Mouse (Mus musculus) mouse trophoblast stem cell (cell line): Measurements from ENCODE around the gene Frmd7.

Source experiments
- in situ Hi-C, 2 experiments: fragments of 300-500 bp; cut with MseI, MboI; formaldehyde crosslinking; loops; 2 replicates in 1 of 2; 3 replicates in 1 of 2; pipeline ENCODE4 v1.15.1; 2025

Gene Frmd7

DNA sequence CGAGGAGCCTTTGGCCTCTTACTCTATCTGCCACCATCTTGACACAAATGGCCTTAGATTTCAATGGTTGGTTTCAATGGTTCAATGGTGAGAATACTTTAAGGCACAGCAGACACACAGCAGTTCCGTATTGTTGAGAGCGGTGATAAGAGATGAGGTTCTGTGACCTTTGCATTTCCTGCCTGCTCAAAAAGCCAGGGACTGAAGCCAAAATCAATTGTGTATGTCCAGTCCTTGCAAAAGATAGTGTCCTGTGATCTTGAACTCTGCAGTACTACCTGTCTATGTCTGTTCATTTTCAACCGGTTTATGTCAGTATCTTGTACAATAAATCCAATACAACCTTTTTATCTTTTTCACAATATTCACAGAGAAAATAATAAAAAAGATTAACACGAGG, 77.8 kb downstream of the Frmd7 start:
- in situ Hi-C loops = no loop called here

DNA sequence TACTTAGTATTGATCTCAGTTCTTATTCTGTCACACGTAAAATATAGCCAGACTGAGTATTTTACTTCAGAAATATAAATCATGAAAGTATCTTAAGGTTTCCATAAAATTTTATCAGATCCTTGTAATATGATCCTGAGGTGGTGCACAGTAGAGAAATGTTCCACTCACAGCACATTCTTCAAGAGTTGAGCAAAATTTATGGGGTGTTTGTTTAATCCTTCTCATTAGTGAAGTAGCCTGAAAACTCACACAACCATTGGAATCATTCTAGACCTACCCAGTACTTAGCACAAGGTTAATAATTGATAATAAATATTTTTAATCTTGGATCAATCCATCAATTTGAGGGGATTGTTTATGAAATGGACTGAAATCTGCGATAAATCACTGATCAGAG, 78.7 kb downstream of the Frmd7 start:
- in situ Hi-C loops = no loop called here

DNA sequence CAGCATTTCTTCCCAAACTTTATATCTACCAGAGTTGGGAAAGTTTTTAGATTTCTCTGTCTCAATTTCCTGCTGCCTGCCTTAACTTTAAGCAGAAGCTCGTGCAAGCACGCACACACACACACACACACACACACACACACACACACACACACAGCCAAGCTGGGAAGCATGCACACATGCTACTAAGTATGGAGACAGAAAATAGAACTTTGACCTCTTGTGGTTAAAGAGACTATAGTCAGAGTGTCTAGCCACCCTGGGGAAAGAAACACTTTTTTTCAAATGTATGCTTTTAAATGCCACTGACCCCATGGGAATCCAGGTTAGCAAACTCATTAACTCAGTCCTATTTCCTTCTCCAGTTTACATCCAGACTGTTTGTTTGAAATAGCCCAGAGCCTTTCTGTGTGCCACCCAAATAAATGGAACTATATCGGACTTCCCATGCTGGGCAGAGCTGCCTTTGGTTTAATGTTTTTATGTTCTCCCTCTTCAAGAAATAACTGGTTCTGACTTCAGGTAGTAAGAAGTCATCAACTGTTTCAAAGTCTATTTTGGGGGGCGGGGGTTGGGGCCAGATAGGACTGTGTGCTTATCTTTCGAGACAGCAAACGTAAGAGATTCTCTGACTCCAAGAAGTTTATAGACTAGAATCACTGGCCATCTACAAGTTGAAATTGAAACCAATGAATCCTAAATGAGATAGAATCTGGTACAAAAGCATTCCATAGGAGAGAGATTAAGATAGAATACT, 91.9 kb downstream of the Frmd7 start:
- in situ Hi-C loops = no loop called here
